Mouse (Mus musculus): ENCODE results near the gene Usp24.

GRCm38 (mm10) chr4:106483831-106484230, 167.8 kb downstream of the Usp24 start:
- TF ChIP-seq CTCF (IDR thresholded peaks at IDR 0.05; ENCODE audit: low read depth, low read length) (no peak), POLR2A (IDR thresholded peaks at IDR 0.05; ENCODE audit: insufficient read depth, low read length) (no peak)
